Mouse (Mus musculus) midbrain, embryonic 13.5 days (tissue): ENCODE measurements at regions not wholly inside any gene's neighbourhood (a gene's known extent, or its start where the extent isn't known, plus 50 kb on each side); places are given as distances from the start of the nearest gene placed in this dataset.
A peak's percentile ranks its signal among the peaks of the same experiment; 100 is the strongest.

ENCODE experiments used
- ATAC-seq: fragments of 200-750 bp; cut with Nextera tagmentation; 2 replicates; pipeline ENCODE4 v1.8.0; 2017; ENCODE audit warnings: mild to moderate bottlenecking, moderate TSS enrichment, moderate library complexity
- H3K27ac ChIP-seq: fragments of 300-500 bp; sonication (generic); 2 replicates; pipeline ENCODE4 v1.5.1; 2015; ENCODE audit warnings: inconsistent platforms, mild to moderate bottlenecking, moderate library complexity
- H3K27me3 ChIP-seq: fragments of 300-500 bp; sonication (generic); 2 replicates; pipeline ENCODE4 v1.6.1; 2015; ENCODE audit warnings: mild to moderate bottlenecking, inconsistent platforms
- H3K36me3 ChIP-seq: fragments of 300-500 bp; sonication (generic); 2 replicates; pipeline ENCODE4 v1.6.1; 2015; ENCODE audit warnings: mild to moderate bottlenecking, inconsistent platforms
- H3K4me1 ChIP-seq: fragments of 300-500 bp; sonication (generic); replicated peaks from 2 replicates; pipeline ENCODE4 v1.6.1; 2015; ENCODE audit warnings: inconsistent platforms
- H3K4me2 ChIP-seq: fragments of 300-500 bp; sonication (generic); replicated peaks from 2 replicates; pipeline ENCODE4 v1.6.1; 2015; ENCODE audit warnings: moderate library complexity, mild to moderate bottlenecking, inconsistent platforms
- H3K4me3 ChIP-seq: fragments of 300-500 bp; sonication (generic); replicated peaks from 2 replicates; pipeline ENCODE4 v1.5.1; 2015; ENCODE audit warnings: mild to moderate bottlenecking, inconsistent platforms
- H3K9ac ChIP-seq: fragments of 300-500 bp; sonication (generic); replicated peaks from 2 replicates; pipeline ENCODE4 v1.6.1; 2015; ENCODE audit warnings: mild to moderate bottlenecking, inconsistent platforms
- H3K9me3 ChIP-seq: fragments of 300-500 bp; sonication (generic); 2 replicates; pipeline ENCODE4 v1.6.1; 2016; ENCODE audit warnings: mild to moderate bottlenecking, inconsistent platforms
- WGBS: fragments of 180-500 bp; shearing (Covaris S2); methylation state at CpG from one replicate; pipeline ENCODE4 v1.1.7; 2015; 5-methylcytosine and 5-hydroxymethylcytosine counted together

GRCm38 (mm10) chr3:76014766-76015165, 58.0 kb upstream of the Golim4 start:
- no peak overlapping the region for H3K4me2 ChIP-seq
- ATAC-seq: no peak
- no peak overlapping the region for H3K9ac ChIP-seq
- H3K9me3 ChIP-seq: no peaks in the 10 kb centered on the region
- WGBS: 89% methylated on average over 4 of the region's 4 CpGs
- H3K4me1 ChIP-seq: no peaks in the 10 kb centered on the region
- H3K27me3 ChIP-seq: no peaks in the 10 kb centered on the region
- no peak overlapping the region for H3K4me3 ChIP-seq
- no peaks in the 10 kb centered on the region for H3K36me3 ChIP-seq
- H3K27ac ChIP-seq: no peak overlapping the region

- peak; percentile 75 for ATAC-seq
- H3K9me3 ChIP-seq: no peaks in the 10 kb centered on the region
- no peak overlapping the region for H3K4me3 ChIP-seq
- 25% methylated on average over 3 of the region's 3 CpGs for WGBS
- no peak overlapping the region for H3K9ac ChIP-seq
- H3K27ac ChIP-seq: no peak overlapping the region
- H3K36me3 ChIP-seq: no peaks in the 10 kb centered on the region
- no peaks in the 10 kb centered on the region for H3K27me3 ChIP-seq
- H3K4me2 ChIP-seq: no peak overlapping the region
- H3K4me1 ChIP-seq: no peaks in the 10 kb centered on the region
These were observed 51.9 kb upstream of the Golim4 start for GRCm38 (mm10) chr3:76008564-76009183.
